Mouse (Mus musculus): ENCODE measurements around the gene Grk3. TPM values are rescaled to one million over a fixed set of nuclear protein-coding genes. Genes with fewer than 3 reads are reported as not detected.

The Grk3 gene
- polyA plus RNA-seq, 2 experiments: 1.4 to 2.0 TPM

- no peaks in the 10 kb centered on the region for H3K36me3 ChIP-seq (replicated peaks; ENCODE audit: control insufficient read depth, insufficient read depth, low read depth)
- no peak overlapping the region for H3K9ac ChIP-seq (replicated peaks)
- H3K4me2 ChIP-seq (ENCODE audit: low read depth): no peak overlapping the region
- H3K4me1 ChIP-seq (replicated peaks; ENCODE audit: control insufficient read depth in 2 of 2, insufficient read depth in 2 of 2, low read length in 1 of 2): no peaks in the 10 kb centered on the region
- TF ChIP-seq EP300 (IDR thresholded peaks at IDR 0.05; ENCODE audit: low read depth): no peak
- TF ChIP-seq CTCF (IDR thresholded peaks at IDR 0.05; ENCODE audit: low read depth): no peak
- 59% methylated on average over 9 of the region's 9 CpGs for WGBS (ENCODE audit: insufficient replicate concordance)
- H3K4me3 ChIP-seq (ENCODE audit: insufficient read depth in 1 of 2, low read depth in 2 of 2, low read length in 2 of 2): no peak overlapping the region
- H3K27me3 ChIP-seq (ENCODE audit: control insufficient read depth, insufficient read depth, low read length): no peaks in the 10 kb centered on the region
- ATAC-seq (ENCODE audit: insufficient read depth) (no peak), DNase-seq (ENCODE audit: low read depth in 3 of 3, low spot score in 3 of 3) (no peak)
- H3K27ac ChIP-seq: no peak overlapping the region
- no peaks in the 10 kb centered on the region for H3K9me3 ChIP-seq (ENCODE audit: control insufficient read depth, low read length)
Measured at GRCm38 (mm10) chr5:112979195-112979594, 36.4 kb downstream of the Grk3 start.

GRCm38 (mm10) chr5:112977089-112977488 lies 38.5 kb downstream of the Grk3 start:
- ATAC-seq (ENCODE audit: insufficient read depth) (no peak), DNase-seq (ENCODE audit: low read depth in 3 of 3, low spot score in 3 of 3) (no peak)
- Histone ChIP-seq H3K9ac (replicated peaks) (no peak overlapping the region), H3K36me3 (replicated peaks; ENCODE audit: control insufficient read depth, insufficient read depth, low read depth) (no peaks in the 10 kb centered on the region), H3K27ac (no peak overlapping the region), H3K27me3 (ENCODE audit: control insufficient read depth, insufficient read depth, low read length) (no peaks in the 10 kb centered on the region), H3K4me3 (ENCODE audit: insufficient read depth in 1 of 2, low read depth in 2 of 2, low read length in 2 of 2) (no peak overlapping the region), H3K9me3 (ENCODE audit: control insufficient read depth, low read length) (no peaks in the 10 kb centered on the region), H3K4me2 (ENCODE audit: low read depth) (no peak overlapping the region), H3K4me1 (replicated peaks; ENCODE audit: control insufficient read depth in 2 of 2, insufficient read depth in 2 of 2, low read length in 1 of 2) (no peaks in the 10 kb centered on the region)
- TF ChIP-seq CTCF (IDR thresholded peaks at IDR 0.05; ENCODE audit: low read depth) (no peak), EP300 (IDR thresholded peaks at IDR 0.05; ENCODE audit: low read depth) (no peak)
- 57% methylated on average over 5 of the region's 5 CpGs for WGBS (ENCODE audit: insufficient replicate concordance)

- Histone ChIP-seq H3K9ac (replicated peaks) (no peak overlapping the region), H3K36me3 (replicated peaks; ENCODE audit: control insufficient read depth, insufficient read depth, low read depth) (no peaks in the 10 kb centered on the region), H3K27me3 (ENCODE audit: control insufficient read depth, insufficient read depth, low read length) (no peaks in the 10 kb centered on the region), H3K4me2 (ENCODE audit: low read depth) (no peak overlapping the region), H3K9me3 (ENCODE audit: control insufficient read depth, low read length) (no peaks in the 10 kb centered on the region), H3K4me1 (replicated peaks; ENCODE audit: control insufficient read depth in 2 of 2, insufficient read depth in 2 of 2, low read length in 1 of 2) (no peaks in the 10 kb centered on the region), H3K27ac (no peak overlapping the region), H3K4me3 (ENCODE audit: insufficient read depth in 1 of 2, low read depth in 2 of 2, low read length in 2 of 2) (no peak overlapping the region)
- DNase-seq (ENCODE audit: low read depth in 3 of 3, low spot score in 3 of 3) (no peak), ATAC-seq (ENCODE audit: insufficient read depth) (no peak)
- TF ChIP-seq EP300 (IDR thresholded peaks at IDR 0.05; ENCODE audit: low read depth): no peak
- TF ChIP-seq CTCF (IDR thresholded peaks at IDR 0.05; ENCODE audit: low read depth): no peak
- WGBS (ENCODE audit: insufficient replicate concordance): 22% methylated on average over 7 of the region's 7 CpGs
Measured at GRCm38 (mm10) chr5:112973596-112973995, 42.0 kb downstream of the Grk3 start.

GRCm38 (mm10) chr5:112972297-112972696 lies 43.3 kb downstream of the Grk3 start:
- H3K9me3 ChIP-seq (ENCODE audit: control insufficient read depth, low read length): no peaks in the 10 kb centered on the region
- H3K4me1 ChIP-seq (replicated peaks; ENCODE audit: control insufficient read depth in 2 of 2, insufficient read depth in 2 of 2, low read length in 1 of 2): no peaks in the 10 kb centered on the region
- no peak overlapping the region for H3K4me3 ChIP-seq (ENCODE audit: insufficient read depth in 1 of 2, low read depth in 2 of 2, low read length in 2 of 2)
- DNase-seq (ENCODE audit: low read depth in 3 of 3, low spot score in 3 of 3) (no peak), ATAC-seq (ENCODE audit: insufficient read depth) (no peak)
- 41% methylated on average over 12 of the region's 12 CpGs for WGBS (ENCODE audit: insufficient replicate concordance)
- H3K9ac ChIP-seq (replicated peaks): no peak overlapping the region
- TF ChIP-seq CTCF (IDR thresholded peaks at IDR 0.05; ENCODE audit: low read depth) (no peak), EP300 (IDR thresholded peaks at IDR 0.05; ENCODE audit: low read depth) (no peak)
- no peak overlapping the region for H3K27ac ChIP-seq
- H3K4me2 ChIP-seq (ENCODE audit: low read depth): no peak overlapping the region
- no peaks in the 10 kb centered on the region for H3K27me3 ChIP-seq (ENCODE audit: control insufficient read depth, insufficient read depth, low read length)
- no peaks in the 10 kb centered on the region for H3K36me3 ChIP-seq (replicated peaks; ENCODE audit: control insufficient read depth, insufficient read depth, low read depth)

- H3K4me1 ChIP-seq (replicated peaks; ENCODE audit: control insufficient read depth in 2 of 2, insufficient read depth in 2 of 2, low read length in 1 of 2): no peaks in the 10 kb centered on the region
- DNase-seq (ENCODE audit: low read depth in 3 of 3, low spot score in 3 of 3) (no peak), ATAC-seq (ENCODE audit: insufficient read depth) (no peak)
- no peak overlapping the region for H3K4me3 ChIP-seq (ENCODE audit: insufficient read depth in 1 of 2, low read depth in 2 of 2, low read length in 2 of 2)
- no peak overlapping the region for H3K4me2 ChIP-seq (ENCODE audit: low read depth)
- 37% methylated on average over 4 of the region's 4 CpGs for WGBS (ENCODE audit: insufficient replicate concordance)
- TF ChIP-seq EP300 (IDR thresholded peaks at IDR 0.05; ENCODE audit: low read depth) (no peak), CTCF (IDR thresholded peaks at IDR 0.05; ENCODE audit: low read depth) (no peak)
- H3K27ac ChIP-seq: no peak overlapping the region
- H3K27me3 ChIP-seq (ENCODE audit: control insufficient read depth, insufficient read depth, low read length): no peaks in the 10 kb centered on the region
- H3K36me3 ChIP-seq (replicated peaks; ENCODE audit: control insufficient read depth, insufficient read depth, low read depth): no peaks in the 10 kb centered on the region
- H3K9me3 ChIP-seq (ENCODE audit: control insufficient read depth, low read length): no peaks in the 10 kb centered on the region
- H3K9ac ChIP-seq (replicated peaks): no peak overlapping the region
Measured at GRCm38 (mm10) chr5:112963495-112963894, 52.1 kb downstream of the Grk3 start.

All from liver, embryonic 14.5 days (tissue).